Mouse (Mus musculus): Measurements from ENCODE around the gene Osbpl9.

Gene Osbpl9

DNA sequence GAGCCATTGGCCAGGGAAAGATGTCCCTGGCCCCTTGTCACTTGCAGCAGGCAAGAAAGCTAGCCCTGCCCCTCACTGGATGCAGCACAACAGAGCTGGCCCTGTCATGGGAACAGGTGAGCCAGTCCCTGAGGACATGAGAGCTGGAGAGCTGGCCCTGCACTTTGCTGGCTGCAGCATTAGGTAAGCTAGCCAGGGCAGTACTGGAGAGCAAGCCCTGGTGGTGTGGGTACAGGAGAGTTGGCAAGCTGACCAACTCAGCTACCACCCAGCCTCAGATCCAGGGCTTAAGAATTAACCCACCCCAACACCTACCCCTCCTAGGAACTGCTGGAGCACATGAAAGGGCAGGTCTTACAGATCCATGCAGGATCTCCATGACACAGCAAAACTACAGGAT lies 73.1 kb downstream of the Osbpl9 start:
- peak; percentile 91 for DNase-seq

DNA sequence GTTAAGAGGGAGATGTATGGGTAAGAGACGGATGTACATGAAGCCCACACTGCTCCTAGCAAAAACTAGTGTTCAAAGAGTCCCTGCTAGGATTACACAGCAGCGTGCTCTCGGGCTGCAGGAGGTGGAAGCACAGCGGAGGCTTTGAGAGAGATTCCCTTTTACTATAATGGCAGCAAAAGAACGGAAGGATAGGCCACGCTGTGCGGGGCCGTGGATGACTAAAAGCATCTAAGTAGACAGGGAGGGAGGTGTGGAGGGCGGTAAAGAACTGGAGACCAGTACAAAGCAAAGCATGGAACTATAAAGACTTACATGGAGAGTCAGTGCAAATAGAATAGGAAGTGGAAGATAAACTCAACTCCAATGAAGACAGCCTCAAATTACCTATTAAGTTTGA lies 74.1 kb downstream of the Osbpl9 start:
- DNase-seq: peak; percentile 51

DNA sequence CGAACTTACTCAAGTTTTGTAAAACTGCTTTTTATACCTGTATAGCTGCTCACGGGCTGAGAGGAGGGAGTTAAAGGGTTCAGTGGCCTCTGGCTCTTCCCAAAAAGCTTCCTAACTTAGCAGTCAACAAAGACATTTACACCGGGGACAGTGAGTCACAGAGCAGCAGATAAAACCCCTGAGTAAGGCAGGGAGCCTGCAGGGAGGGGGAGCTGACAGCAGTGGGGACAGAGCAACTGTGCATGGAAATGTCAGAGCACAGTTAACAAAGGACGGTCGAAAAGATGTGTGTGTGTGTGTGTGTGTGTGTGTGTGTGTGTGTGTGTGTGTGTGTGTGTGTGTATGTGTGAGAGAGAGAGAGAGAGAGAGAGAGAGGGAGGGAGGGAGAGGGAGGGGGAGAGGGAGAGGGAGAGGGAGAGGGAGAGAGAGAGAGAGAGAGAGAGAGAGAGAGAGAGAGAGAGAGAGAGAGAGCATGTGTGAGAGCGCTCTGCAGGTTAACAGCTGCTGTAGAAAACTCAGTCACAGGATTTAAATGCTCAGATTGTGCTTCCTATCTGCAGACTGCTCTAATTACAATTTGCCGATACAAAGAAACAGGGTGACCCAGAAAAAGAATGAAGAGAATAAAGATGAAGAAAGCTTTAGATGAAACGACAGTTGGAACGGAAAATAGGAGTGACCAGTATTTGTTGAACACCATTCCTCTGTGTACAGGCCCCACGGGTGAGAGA lies 75.1 kb downstream of the Osbpl9 start:
- DNase-seq: peak; percentile 92

DNA sequence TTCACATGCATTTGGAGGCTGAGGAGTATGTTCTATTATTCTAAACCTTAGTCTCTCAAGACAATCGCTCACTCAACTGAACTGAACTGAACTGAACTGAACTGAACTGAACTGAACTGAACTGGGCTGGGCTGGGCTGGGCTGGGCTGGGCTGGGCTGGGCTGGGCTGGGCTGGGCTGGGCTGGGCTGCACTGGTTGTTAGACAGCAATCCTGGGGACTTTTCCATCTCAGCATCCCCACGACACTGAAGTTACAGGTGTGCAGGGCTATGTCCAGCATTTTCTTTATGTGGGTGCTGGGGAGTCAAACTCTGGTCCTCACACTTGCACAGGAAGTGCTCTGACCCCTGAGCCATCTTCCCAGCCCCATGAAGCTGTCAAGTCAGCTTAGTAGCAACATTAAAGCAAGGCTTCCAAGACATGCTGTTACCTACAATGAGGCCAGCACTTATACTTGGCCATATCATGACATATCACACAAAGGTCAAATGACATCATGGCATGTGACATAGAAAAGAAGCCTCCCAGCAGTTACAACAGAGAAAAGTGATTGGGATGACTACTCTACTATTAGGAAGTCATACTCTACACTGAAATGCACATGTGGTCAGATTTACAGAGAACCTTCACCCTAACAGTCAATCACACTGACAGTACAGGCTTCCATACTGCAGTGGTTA lies 76.2 kb downstream of the Osbpl9 start:
- DNase-seq: peak; percentile 65

DNA sequence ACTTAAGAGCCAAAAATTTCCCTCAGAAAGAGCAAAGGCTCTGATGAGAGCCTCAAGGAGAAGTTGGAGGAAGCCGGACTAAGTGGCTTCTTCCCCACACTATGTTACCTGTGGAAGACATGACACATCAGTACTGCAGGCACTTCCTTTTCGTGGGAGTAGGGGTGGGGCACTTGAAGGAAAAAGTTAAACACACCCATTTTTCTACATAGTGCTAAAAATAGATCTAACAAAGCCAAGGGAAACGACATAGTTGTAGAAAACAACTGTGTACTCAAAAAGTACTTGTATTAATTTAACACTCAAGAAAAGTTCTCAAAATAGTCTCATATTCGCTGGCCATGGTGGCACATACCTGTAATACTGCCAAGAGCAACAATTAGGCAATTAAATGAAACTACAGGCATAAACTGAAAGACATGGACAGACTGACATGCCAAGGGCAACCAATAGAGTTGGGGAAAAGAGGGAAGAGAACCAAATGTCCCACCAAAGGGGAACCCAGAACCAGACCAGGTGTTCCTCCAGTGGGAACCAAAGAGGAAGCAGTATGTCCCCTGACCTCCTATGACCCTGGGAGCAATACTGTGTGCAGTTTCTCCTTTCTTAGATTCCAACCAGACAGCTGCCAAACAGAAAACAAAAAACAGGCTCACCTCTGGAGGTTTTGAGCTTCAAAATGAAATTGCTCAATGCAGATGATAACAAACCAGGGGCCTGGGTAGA lies 79.1 kb downstream of the Osbpl9 start:
- peak; percentile 93 for DNase-seq

DNA sequence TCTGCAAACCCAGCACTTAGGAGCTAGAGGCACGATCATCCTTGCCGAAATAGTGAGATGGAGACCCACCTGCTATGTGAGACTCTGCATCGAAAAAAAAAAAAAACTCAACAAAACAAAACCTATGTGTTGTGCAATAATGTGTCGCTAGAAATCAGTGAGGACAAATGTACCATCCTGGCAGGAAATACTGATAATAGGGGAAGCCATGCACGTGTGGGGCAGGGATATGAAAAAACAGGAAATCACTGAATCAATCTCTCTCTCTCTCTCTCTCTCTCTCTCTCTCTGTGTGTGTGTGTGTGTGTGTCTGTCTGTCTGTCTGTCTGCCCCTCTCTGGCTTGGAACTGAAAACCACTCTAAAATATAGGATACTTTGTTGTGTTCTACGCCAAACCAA lies 81.3 kb downstream of the Osbpl9 start:
- peak; percentile 74 for DNase-seq

DNA sequence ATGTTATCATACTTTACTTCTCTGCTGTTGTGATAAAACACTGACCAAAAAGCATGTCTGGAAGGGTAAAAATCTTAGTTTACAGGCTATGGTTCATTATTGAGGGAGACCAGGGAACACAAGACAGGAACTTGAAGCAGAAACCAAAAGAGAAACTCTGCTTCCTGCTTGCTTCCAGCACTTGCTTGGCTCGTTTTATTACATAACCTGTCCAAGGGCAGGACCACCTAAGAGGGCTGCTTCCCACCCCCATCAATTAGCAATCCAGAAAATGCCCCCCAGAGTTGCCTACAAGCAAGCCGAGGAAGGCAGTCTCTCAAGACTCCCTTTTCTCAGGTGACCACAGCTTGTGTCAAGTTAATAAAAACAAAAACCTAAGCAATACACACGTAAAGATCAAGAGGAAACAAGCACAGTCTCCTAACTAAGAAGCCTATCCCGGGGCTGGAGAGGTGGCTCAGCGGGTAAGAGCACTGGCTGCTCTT lies 82.4 kb downstream of the Osbpl9 start:
- peak; percentile 74 for DNase-seq

DNA sequence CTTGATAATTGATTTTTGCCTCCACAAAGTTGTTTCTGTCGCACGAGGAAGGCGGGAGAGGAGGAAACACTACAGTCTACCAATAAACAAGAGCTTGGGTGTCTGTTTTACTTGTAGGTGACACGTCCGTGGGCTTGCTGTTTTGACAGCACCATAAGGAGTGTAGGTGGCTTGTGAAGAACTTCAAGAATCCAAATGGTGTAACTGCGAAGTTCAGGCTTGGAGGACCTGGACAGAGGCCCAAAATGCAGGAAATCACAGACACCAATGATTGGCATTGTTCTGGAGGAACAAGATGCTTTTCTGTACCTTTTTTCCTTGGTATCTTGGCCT lies 83.8 kb downstream of the Osbpl9 start:
- no peak for DNase-seq

DNA sequence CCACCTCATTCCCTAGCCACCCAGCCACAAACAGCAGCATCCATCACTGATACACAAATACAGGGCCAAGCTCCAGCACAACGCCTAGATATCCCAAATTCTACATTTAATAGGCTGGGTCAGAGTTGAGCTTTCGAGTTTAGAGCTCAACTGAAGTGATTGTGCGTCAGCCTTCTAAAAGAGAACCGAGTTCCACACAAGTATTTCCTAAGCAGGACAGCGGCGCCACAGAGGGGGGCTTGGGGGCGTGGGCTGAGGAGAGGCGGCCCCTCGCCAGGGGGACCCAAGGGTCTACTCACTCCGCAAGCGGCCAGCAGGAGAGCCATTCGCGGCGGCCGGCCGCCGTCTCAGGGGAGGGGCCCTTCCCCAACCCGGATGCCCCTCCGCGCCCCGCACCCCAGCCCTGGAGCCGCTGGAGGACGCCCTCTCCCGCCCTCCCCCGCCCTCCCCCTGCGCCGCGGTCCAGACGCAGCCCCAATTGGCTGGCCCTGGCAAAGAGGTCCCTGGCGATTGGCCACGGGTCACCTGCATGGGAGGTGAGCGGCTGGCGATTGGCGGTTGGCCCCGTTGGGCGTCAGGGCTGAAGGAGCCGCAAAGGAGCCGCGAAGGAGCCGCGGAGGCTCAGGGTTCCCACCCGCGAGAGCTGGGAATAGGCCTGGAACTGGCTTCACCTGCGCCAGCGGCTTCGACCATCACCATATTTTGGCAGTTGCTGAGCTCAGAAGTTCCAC lies 84.3 kb downstream of the Osbpl9 start:
- DNase-seq: peak; percentile 100

DNA sequence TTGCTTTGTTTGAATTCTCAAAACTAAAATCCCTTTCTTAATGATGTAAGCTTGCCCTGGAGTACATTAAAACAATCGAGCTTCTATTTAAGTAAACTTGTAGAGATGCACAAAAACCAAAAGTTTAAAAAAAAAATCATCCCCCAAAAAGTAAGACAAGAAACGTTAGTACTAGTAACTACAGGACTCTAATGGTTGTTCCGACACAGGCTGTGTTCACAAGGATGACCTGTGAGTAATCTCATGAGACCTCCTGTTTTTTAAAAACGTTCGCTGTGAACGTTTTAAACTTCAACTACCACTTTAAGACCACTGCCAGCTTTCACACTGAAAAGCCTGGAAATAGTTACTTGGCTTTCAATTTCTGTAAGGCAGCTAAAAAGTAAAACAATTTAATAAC lies 85.1 kb downstream of the Osbpl9 start:
- peak; percentile 29 for DNase-seq

DNA sequence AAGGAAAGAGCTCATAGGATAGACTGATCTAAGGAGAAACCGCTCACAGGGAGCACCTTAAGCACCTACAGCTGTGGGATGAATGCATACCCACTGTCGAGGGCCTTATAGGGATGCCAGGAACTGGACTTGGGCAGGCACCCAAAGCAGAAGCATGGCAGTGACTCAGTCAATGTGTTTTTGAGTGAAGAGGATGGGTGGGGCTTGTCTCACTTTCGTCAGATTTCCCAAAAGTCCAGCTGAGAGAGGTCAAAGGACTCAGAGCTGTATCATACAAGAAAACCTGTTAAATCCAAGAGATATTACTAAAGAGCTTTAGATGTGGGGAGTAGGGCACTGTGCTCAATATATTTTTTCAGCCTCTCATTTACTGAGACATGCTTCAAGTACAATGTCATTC lies 85.6 kb downstream of the Osbpl9 start:
- peak; percentile 98 for DNase-seq

DNA sequence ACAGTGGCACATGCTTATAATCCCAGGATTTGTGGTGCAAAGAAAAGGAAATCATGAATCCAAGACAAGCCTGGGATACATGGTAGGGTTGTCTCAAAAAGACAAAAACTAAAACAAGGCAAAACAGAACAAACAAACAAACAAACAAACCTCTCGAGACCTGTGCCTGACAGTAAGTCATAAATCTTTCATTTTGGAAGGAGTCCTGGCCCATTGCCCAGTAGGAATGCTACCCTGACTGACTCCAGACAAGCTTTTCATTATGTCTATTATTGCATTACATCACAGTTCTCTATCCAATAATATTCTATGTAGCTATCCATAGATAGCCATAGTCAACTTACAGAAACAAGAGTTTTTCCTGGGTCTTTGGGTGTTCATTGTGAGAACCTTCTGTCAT lies 86.3 kb downstream of the Osbpl9 start:
- DNase-seq: peak; percentile 41

DNA sequence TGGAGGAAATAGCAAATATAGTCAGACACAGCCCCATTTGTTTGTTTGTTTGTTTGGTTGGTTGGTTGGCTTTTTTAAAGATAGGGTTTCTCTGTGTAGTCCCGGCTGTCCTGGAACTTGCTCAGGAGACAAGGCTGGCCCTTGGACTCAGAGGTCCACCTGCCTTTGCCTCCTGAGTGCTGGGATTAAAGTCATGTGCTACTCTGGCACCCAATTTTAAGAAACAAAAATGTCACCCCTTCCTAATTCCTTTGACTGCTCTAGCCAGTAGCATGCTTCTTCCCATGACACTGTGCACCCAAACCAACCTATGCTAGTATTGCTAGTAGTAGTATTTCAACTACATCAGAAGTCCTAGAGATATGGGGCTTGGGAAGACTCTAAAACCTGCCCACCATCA lies 87.8 kb downstream of the Osbpl9 start:
- peak; percentile 68 for DNase-seq

DNA sequence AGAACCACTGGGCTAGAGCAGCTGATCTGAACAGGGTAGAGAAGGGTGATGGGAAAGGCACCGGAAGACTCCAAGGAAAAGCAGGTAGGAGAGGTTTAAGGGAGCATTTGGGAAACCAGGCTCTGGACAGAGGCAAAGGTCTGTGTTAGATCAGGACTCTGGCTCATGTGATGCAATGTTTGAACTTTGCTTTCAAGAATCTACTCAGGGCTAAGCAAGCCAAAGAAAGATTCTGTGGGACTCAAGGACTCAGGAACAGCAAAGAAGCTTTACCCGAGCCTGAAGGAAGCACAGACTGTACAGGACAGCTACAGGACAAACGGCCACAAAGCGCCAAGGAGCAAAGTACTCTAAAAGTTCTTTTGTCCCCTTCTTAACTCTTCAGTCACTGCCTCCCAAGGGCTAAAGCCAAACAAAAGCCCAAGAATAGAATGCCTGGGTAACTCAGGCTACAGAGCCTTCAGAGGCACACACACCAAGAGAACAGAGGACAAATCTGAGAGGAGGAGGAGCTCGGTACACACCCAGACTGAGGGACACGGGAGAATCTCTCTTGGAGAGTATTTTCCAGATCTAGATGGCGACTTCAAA lies 89.1 kb downstream of the Osbpl9 start:
- peak; percentile 89 for DNase-seq

DNA sequence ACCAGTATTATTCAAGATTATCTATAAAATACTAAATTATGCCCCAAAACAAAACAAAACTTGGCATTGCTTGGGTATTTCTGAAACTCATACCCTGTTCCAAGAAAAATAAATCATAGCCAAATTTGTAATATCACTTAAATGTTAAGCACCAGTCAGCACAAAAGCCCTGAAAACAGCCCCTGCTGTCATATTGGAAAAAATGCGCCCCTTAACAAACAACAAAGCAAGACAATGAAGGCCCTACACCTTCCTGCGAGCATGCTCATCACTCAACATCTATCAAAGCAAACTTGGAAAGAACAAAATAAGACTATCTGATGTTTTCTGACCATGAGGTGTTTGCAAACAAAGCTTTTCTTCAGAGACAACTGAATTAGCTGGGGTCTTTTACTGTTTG lies 91.1 kb downstream of the Osbpl9 start:
- DNase-seq: peak; percentile 72

DNA sequence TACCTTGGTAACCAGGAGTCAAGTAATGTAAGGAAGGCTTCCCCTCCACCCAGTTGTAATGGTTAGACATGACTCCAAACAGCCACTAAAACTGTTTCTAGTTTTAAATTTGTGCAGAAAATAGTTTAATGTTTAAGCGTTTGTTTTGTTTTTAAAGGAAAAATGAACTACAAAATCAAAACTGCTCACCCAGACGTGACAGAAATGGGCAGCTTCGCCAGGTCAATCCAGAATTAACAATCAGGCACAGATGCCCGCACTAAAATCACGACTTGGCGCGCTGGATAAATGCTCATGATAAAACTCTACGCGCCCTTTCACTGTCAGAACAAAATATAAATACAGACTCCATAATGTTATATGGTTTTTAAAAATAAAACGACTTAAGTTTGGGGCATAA lies 92.4 kb downstream of the Osbpl9 start:
- peak; percentile 68 for DNase-seq

DNA sequence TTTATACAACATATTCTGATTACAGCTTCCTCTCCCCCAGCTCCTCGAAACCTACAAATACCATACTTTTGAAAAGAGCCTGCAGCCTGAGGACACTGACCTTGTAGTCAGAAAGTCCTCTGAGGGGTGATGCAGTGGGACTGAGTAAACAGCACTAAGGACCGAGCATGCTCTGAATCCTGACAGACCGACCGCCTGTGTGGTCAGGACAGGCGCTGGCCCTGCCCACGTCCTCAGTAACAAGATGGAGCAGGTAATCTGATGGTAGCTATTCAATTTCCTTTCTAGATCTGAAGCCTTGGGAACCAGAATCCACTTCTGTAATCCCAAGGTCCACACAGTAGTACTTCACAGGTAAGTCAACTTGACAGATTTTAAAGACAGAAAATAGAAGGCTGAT lies 93.1 kb downstream of the Osbpl9 start:
- peak; percentile 76 for DNase-seq

DNA sequence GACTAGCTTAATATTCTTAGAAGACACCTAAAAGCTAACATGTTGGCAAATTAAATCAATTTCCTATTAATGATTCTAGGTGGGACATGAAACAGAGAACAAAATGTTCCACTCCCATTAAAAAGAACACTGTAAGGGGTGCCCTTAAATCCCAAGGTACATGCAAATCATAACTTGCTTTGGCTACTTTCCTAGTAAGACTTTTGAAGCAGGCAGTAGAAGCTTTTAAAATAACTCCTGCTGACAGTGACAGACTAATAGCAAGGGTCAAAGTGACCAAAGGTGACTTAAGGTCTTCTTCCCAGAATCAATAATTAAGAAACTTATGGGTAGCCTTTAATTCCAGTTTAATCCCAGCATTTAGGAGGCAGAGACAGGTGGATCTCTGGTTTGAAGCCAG lies 95.5 kb downstream of the Osbpl9 start:
- no peak for DNase-seq

DNA sequence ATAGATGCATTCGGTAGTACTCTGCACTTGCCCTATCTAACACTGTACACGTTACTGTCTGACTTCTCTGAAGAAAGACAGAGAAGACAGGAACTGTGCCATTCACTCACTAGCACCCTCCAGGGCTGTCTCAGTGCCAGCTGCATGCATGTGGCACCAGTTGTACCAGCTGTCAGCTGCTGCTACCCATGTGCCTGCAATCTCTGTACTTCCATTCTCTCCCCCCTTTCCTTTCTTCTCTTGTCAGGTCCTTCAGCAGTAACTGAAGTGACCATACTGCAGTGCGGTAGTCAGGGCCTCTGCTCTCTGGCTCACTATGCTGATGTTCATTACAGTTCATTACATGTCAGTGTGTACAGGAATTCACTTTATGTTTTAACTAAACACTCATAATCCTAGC lies 96.0 kb downstream of the Osbpl9 start:
- DNase-seq: peak; percentile 96

DNA sequence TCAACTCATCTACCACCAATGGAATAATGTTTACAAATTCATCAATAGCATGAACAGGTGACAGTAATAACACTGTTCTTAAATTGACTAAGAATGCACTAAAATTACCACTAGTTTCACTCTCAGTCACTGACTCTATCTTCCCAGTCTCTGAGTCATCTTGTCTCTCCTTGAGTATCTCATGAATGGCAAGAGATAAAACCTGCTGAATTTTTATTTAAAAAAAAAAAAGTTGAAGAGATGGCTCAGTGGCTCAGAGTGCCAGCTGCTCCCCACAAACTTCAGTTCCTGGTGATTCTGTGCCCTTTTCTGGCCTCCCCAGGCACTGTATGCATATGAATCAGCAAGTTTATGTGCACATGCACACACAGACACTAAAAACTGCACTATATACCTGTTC lies 96.8 kb downstream of the Osbpl9 start:
- DNase-seq: no peak

DNA sequence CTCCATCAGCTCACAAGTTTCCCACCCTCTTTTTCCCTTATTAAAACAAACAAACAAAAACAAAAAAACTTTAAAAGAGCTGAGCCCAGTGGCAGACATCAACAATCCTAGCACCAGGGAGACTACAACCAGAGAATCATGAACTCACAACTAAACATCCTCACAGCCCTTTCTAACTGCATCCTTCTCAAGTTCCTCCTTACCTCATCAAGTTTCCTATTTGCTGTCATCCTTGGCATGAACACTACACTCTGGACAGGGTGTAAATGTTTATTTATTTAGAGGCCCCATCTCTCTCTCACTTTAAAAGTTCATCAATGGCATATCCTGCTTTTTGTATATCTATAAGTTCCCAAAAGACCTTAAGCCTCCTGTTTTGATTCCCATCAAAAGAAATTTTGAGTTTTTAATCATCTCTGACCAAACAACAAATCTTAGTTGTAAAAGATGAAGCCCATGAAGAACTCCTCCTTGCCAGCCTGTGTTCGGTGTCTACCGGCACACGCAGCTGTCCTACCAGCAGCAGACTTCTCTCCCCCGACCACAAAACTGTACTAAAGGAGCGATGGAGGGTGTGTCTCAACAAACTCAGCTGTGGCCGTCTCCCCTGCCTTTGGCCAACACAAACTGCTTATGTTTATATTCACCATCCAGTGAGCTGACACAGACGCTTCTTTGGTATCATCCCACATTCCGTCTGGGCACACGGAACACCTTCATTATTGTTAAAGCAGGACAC lies 98.8 kb downstream of the Osbpl9 start:
- DNase-seq: peak; percentile 84

DNA sequence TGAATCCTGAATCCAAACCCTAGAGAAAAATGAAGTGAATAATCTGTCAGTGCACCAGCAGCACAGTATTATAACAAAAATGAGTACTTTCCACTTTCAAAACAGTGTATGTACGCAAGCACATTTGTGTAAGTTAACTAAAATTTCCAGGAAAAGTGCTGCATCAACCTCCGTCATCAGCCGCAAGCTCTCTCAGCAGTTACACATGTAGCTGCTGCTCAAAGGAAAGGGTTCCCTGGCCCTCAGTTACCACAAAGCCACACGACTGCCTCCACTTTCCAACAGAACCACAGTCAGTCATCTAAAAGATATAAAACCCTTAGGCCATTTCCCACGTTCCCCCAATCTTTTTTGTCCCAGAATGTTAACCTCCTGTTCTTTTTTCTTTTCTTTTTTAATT lies 99.5 kb downstream of the Osbpl9 start:
- DNase-seq: peak; percentile 67
